Mouse (Mus musculus) liver, postnatal 0 days (tissue): ENCODE measurements at regions not wholly inside any gene's neighbourhood (a gene's known extent, or its start where the extent isn't known, plus 50 kb on each side); places are given as distances from the start of the nearest gene placed in this dataset.

Experiments
- ATAC-seq: fragments of 200-750 bp; cut with Nextera tagmentation; 2 replicates; pipeline ENCODE4 v1.8.0; 2017; ENCODE audit warnings: mild to moderate bottlenecking, moderate library complexity
- DNase-seq: peaks from one replicate; pipeline ENCODE4 v3.0.0-alpha.2; 2016
- H3K27ac ChIP-seq: fragments of 300-500 bp; sonication (generic); 2 replicates; pipeline ENCODE4 v1.5.1; 2014; ENCODE audit warnings: antibody characterized with exemption, moderate library complexity, mild to moderate bottlenecking, low read depth
- H3K27me3 ChIP-seq: fragments of 300-500 bp; sonication (generic); 2 replicates; pipeline ENCODE4 v1.6.1; 2014; ENCODE audit warnings: low read length, control low read depth, mixed read lengths; ENCODE audit not compliant: insufficient read depth
- H3K36me3 ChIP-seq: fragments of 300-500 bp; sonication (generic); replicated peaks from 2 replicates; pipeline ENCODE4 v1.6.1; 2014; ENCODE audit warnings: mild to moderate bottlenecking, control low read depth, low read length, moderate library complexity, mixed read lengths; ENCODE audit not compliant: insufficient read depth
- H3K4me1 ChIP-seq: fragments of 300-500 bp; sonication (generic); 2 replicates; pipeline ENCODE4 v1.6.1; 2014; ENCODE audit warnings: antibody characterized with exemption, mild to moderate bottlenecking, control low read depth; ENCODE audit not compliant: insufficient read depth
- H3K4me2 ChIP-seq: fragments of 300-500 bp; sonication (generic); 2 replicates; pipeline ENCODE4 v1.6.1; 2014; ENCODE audit warnings: low read depth, mild to moderate bottlenecking, low read length, moderate library complexity, mixed read lengths
- H3K4me3 ChIP-seq: fragments of 300-500 bp; sonication (generic); 2 replicates; pipeline ENCODE4 v1.5.1; 2014; ENCODE audit warnings: low read depth, low read length
- H3K9ac ChIP-seq: fragments of 300-500 bp; sonication (generic); replicated peaks from 2 replicates; pipeline ENCODE4 v1.6.1; 2014; ENCODE audit warnings: mild to moderate bottlenecking, moderate library complexity
- H3K9me3 ChIP-seq: fragments of 300-500 bp; sonication (generic); 2 replicates; pipeline ENCODE4 v1.6.1; 2016; ENCODE audit warnings: mild to moderate bottlenecking, control low read depth, low read length, mixed read lengths
- CTCF ChIP-seq: sonication (generic); IDR thresholded peaks from 2 replicates; pipeline ENCODE4 v1.5.1; 2016; ENCODE audit warnings: antibody characterized with exemption, low read depth
- EP300 ChIP-seq: IDR thresholded peaks from 2 replicates; pipeline ENCODE4 v1.6.1; 2016; ENCODE audit warnings: antibody characterized with exemption, low read depth, mild to moderate bottlenecking
- WGBS: fragments of 180-500 bp; shearing (Covaris S2); extraction: QIAGEN DNeasy Blood & Tissue Kit; methylation state at CpG from one replicate; pipeline ENCODE4 v1.1.7; 2014; ENCODE audit not compliant: insufficient replicate concordance; 5-methylcytosine and 5-hydroxymethylcytosine counted together

- Histone ChIP-seq H3K27ac (no peak overlapping the region), H3K9me3 (no peaks in the 10 kb centered on the region), H3K9ac (no peak overlapping the region), H3K4me1 (no peaks in the 10 kb centered on the region), H3K36me3 (no peaks in the 10 kb centered on the region), H3K4me3 (no peak overlapping the region), H3K27me3 (no peaks in the 10 kb centered on the region), H3K4me2 (no peak overlapping the region)
- DNase-seq (no peak), ATAC-seq (no peak)
- no peak for TF ChIP-seq EP300
- TF ChIP-seq CTCF = no peak
- 11% methylated on average over 1 of the region's 1 CpGs for WGBS
These were observed 80.5 kb downstream of the Gm12689 start for GRCm38 (mm10) chr4:99376171-99376570.

- no peak overlapping the region for H3K27ac ChIP-seq
- ATAC-seq = no peak
- no peaks in the 10 kb centered on the region for H3K36me3 ChIP-seq
- no peak for DNase-seq
- TF ChIP-seq CTCF (no peak), EP300 (no peak)
- WGBS = 51% methylated on average over 9 of the region's 9 CpGs
- no peak overlapping the region for H3K4me3 ChIP-seq
- no peaks in the 10 kb centered on the region for H3K4me1 ChIP-seq
- H3K9ac ChIP-seq = no peak overlapping the region
- no peak overlapping the region for H3K4me2 ChIP-seq
- no peaks in the 10 kb centered on the region for H3K9me3 ChIP-seq
- no peaks in the 10 kb centered on the region for H3K27me3 ChIP-seq
These were observed 81.2 kb downstream of the Gm12689 start for GRCm38 (mm10) chr4:99376911-99377310.

GRCm38 (mm10) chr4:99379983-99380382, 84.3 kb downstream of the Gm12689 start:
- H3K9ac ChIP-seq = no peak overlapping the region
- H3K27me3 ChIP-seq = no peaks in the 10 kb centered on the region
- no peaks in the 10 kb centered on the region for H3K9me3 ChIP-seq
- 83% methylated on average over 4 of the region's 4 CpGs for WGBS
- TF ChIP-seq CTCF (0 out of 2 replicates have a peak, but pooled peaks have one; percentile 17), EP300 (no peak)
- H3K36me3 ChIP-seq = no peaks in the 10 kb centered on the region
- no peak for DNase-seq
- no peak overlapping the region for H3K27ac ChIP-seq
- no peak overlapping the region for H3K4me3 ChIP-seq
- ATAC-seq = no peak
- no peak overlapping the region for H3K4me2 ChIP-seq
- H3K4me1 ChIP-seq = no peaks in the 10 kb centered on the region

- H3K4me3 ChIP-seq = no peak overlapping the region
- H3K36me3 ChIP-seq = no peaks in the 10 kb centered on the region
- DNase-seq = no peak
- H3K4me2 ChIP-seq = no peak overlapping the region
- no peaks in the 10 kb centered on the region for H3K4me1 ChIP-seq
- WGBS = 51% methylated on average over 8 of the region's 8 CpGs
- no peaks in the 10 kb centered on the region for H3K27me3 ChIP-seq
- H3K27ac ChIP-seq = no peak overlapping the region
- TF ChIP-seq CTCF = no peak
- TF ChIP-seq EP300 = no peak
- no peak overlapping the region for H3K9ac ChIP-seq
- H3K9me3 ChIP-seq = no peaks in the 10 kb centered on the region
- ATAC-seq = no peak
These were observed 89.7 kb downstream of the Gm12689 start for GRCm38 (mm10) chr4:99385381-99385780.

GRCm38 (mm10) chr4:99389428-99389827, 93.7 kb downstream of the Gm12689 start:
- H3K9ac ChIP-seq = no peak overlapping the region
- ATAC-seq = no peak
- no peak overlapping the region for H3K27ac ChIP-seq
- H3K27me3 ChIP-seq = no peaks in the 10 kb centered on the region
- no peak for DNase-seq
- WGBS = 55% methylated on average over 1 of the region's 1 CpGs
- TF ChIP-seq CTCF (no peak), EP300 (no peak)
- H3K9me3 ChIP-seq = no peaks in the 10 kb centered on the region
- H3K4me3 ChIP-seq = no peak overlapping the region
- H3K4me2 ChIP-seq = no peak overlapping the region
- no peaks in the 10 kb centered on the region for H3K36me3 ChIP-seq
- no peaks in the 10 kb centered on the region for H3K4me1 ChIP-seq

- no peak for ATAC-seq
- DNase-seq = no peak
These were observed 97.3 kb downstream of the Gm12689 start for GRCm38 (mm10) chr4:99392986-99393385.

GRCm38 (mm10) chr4:99394244-99394643, 98.5 kb downstream of the Gm12689 start:
- no peak for TF ChIP-seq CTCF
- no peak for TF ChIP-seq EP300
- Histone ChIP-seq H3K27ac (no peak overlapping the region), H3K4me3 (no peak overlapping the region), H3K4me2 (no peak overlapping the region), H3K9me3 (no peaks in the 10 kb centered on the region), H3K27me3 (no peaks in the 10 kb centered on the region), H3K4me1 (no peaks in the 10 kb centered on the region), H3K9ac (no peak overlapping the region), H3K36me3 (no peaks in the 10 kb centered on the region)
- DNase-seq (no peak), ATAC-seq (no peak)
- 52% methylated on average over 3 of the region's 3 CpGs for WGBS

More at GRCm38 (mm10) chr4:99392986-99393385, 97.3 kb downstream of the Gm12689 start:
- H3K27me3 ChIP-seq = no peaks in the 10 kb centered on the region
- H3K36me3 ChIP-seq = no peaks in the 10 kb centered on the region
- H3K4me2 ChIP-seq = no peak overlapping the region
- no peak overlapping the region for H3K9ac ChIP-seq
- H3K4me3 ChIP-seq = no peak overlapping the region
- H3K4me1 ChIP-seq = no peaks in the 10 kb centered on the region
- no peak overlapping the region for H3K27ac ChIP-seq
- WGBS = 73% methylated on average over 5 of the region's 5 CpGs
- TF ChIP-seq CTCF (no peak), EP300 (no peak)
- H3K9me3 ChIP-seq = no peaks in the 10 kb centered on the region
